13 mouse cellular contexts compared by ENCODE assay signal in genomic region chr9:4658951-4659350, GRCm38 (mm10).
"Had no signal": no experiment of that assay in that cellular context is flagged by ENCODE, and none has a peak within 500 bp of the region (broad histone marks: within the 10 kb centered on the region; RNA-seq: fewer than 3 reads in every experiment).

No protein-coding gene starts in this region.

- H3K4me1 ChIP-seq: limb, embryonic 12.5 days; midbrain, embryonic 12.5 days; neural tube, embryonic 15.5 days had no signal

- H3K9me3 ChIP-seq: limb, embryonic 12.5 days; midbrain, embryonic 12.5 days; neural tube, embryonic 15.5 days had no signal

- H3K27ac ChIP-seq: layer of hippocampus, adult 2 months; left cerebral cortex, adult 2 months; limb, embryonic 12.5 days; liver, embryonic 14.5 days; midbrain, embryonic 12.5 days; neural tube, embryonic 15.5 days; stomach, postnatal 0 days had no signal

- H3K27me3 ChIP-seq: limb, embryonic 12.5 days; midbrain, embryonic 12.5 days; neural tube, embryonic 15.5 days had no signal

- DNase-seq: kidney, adult 8-10 months; kidney, postnatal 4 days; liver; lung, adult 18-20 months; thymus, postnatal 4 days had no signal

- H3K36me3 ChIP-seq: limb, embryonic 12.5 days; midbrain, embryonic 12.5 days; neural tube, embryonic 15.5 days had no signal

- H3K4me2 ChIP-seq: limb, embryonic 12.5 days; midbrain, embryonic 12.5 days; neural tube, embryonic 15.5 days had no signal

- H3K9ac ChIP-seq: limb, embryonic 12.5 days; liver, embryonic 14.5 days; midbrain, embryonic 12.5 days; neural tube, embryonic 15.5 days had no signal

- H3K4me3 ChIP-seq: layer of hippocampus, adult 2 months; left cerebral cortex, adult 2 months; limb, embryonic 12.5 days; midbrain, embryonic 12.5 days; myocyte; neural tube, embryonic 15.5 days had no signal
